Mouse (Mus musculus): ENCODE data around the gene Reep3. TPM values are rescaled to one million over a fixed set of nuclear protein-coding genes. Genes with fewer than 3 reads are reported as not detected.

Gene Reep3
- total RNA-seq, 2 experiments from 2014 or later, result 22.2 to 22.5 TPM

- DNase-seq, result no peak
- intact Hi-C loops (cut with DNase I), result loop anchor here (2.0 to 5.0 kb wide), 3 partner anchors 24 to 130 kb away; partner anchors contain the start of genes Jmjd1c and Reep3
Observed at GRCm38 (mm10) chr10:67057208-67057607, 39.5 kb downstream of the Reep3 start.

- intact Hi-C loops (cut with DNase I), result loop anchor here (2.0 to 5.0 kb wide), 3 partner anchors 25 to 131 kb away; partner anchors contain the start of genes Jmjd1c and Reep3
- no peak for DNase-seq
Observed at GRCm38 (mm10) chr10:67055867-67056856, 40.6 kb downstream of the Reep3 start.

DNA sequence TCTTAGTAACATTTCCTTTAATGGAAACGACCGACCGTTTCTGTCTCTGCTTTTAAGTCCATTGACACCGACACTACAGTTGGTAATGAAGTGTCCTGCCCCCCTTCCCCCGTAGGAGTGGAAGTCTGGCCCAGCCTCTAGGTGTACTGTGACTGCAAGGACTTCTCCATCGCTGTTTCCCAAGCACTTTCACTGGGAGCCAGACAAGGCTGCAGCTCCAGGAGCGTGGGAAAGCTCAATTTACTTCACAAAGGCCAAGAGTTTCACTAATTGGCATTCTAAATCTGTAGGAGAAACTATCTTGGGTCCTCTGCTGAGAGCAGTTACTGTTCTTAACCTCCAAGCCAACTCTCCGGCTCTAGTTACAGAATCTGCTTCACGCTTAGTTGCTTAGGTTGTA lies 43.3 kb downstream of the Reep3 start:
- no peak for DNase-seq
- intact Hi-C loops (cut with DNase I), result no loop called here

DNA sequence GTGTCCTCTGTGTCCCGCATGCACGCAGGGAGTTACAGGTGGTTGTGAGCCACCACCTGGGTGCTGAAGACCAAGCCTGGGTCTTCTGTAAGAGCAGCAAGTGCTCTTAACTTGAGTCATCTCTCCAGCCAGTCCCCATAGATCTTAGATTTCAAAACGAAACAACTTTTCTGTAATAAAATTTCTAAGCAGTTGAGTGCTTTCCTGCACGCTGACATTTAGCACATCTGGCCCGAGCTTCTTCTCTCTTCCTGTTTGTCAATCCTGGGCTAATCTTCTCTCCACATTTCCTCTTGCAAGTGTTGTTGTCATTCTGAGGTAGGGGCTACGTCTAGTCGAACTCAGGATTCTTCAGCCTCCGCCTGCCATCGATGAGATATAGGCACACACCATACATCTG lies 44.3 kb downstream of the Reep3 start:
- no peak for DNase-seq
- intact Hi-C loops (cut with DNase I), result no loop called here

DNA sequence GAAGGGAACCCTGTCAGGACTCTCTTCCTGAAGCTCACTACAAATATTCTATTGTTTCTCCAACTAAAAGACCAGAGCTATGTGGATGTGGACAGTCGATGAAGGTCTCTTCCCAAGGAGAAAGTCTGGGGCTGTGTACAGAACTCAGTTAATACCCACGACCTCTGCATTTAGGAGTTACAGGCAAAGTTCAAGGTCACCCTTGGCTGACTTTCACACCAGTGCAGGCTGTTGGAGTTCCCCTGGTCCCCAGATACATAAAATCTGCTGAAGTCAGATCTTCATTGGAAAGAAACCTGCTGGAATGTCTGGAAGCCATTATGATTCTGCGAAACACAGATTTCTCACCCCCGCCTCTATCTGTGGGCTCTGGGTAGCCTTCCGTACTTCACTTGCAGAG lies 45.3 kb downstream of the Reep3 start:
- intact Hi-C loops (cut with DNase I), result no loop called here
- no peak for DNase-seq

GRCm38 (mm10) chr10:67050766-67051165 lies 46.0 kb downstream of the Reep3 start:
- intact Hi-C loops (cut with DNase I), result no loop called here
- no peak for DNase-seq

DNA sequence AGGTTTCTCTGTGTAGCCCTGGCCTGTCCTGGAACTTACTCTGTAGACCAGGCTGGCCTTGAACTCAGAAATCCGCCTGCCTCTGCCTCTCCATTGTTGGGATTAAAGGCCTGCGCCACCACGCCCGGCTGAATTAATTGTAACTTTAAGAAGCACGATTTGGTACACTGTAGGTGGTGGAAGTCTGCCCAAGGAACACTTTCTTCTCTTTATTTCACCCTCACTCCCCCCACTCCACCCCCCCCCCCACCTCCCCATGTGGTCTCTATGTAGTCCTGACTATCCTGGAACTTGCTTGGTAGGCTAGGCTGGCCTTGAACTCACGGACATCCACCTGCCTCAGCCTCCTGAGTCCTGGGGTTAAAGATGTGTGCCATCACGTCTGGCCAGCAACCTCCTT lies 47.1 kb downstream of the Reep3 start:
- intact Hi-C loops (cut with DNase I), result loop anchor here (2.0 kb wide), 1 partner anchor 23 kb away; no protein-coding TSS in a partner anchor
- DNase-seq, result no peak

DNA sequence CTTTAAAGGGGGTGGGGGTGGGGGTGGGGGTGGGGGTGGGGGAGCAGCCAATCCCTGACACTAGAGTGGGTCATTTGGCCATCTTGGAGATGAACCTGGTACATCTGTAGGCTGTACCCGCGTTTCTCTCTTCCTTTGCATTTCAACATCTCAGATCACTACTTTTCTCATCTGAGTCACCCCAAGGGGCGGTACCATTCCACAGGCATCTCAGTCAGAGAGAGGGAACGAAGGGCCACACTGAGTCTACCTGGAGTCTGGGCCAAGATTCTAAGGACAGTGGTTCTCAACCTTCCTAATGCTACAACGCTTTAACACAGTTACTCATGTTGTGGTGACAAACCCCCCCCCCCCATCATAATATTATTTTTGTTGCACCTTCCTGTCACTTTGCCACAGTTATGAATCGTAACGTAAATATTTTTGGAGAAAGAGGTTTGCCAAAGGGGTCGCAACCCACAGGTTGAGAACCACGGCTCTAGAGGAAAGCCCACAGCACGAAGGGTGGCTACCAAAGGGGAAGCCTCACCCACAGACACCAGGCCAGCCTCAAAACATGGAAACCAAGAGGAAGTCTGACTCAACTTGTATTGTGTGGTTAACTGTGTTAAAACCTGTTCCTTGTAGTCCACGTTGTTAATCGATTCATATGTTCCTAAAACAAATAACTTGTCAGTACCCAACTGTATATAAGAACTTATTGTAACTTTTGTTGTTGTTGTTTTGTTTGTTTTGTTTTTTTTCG lies 47.7 kb downstream of the Reep3 start:
- intact Hi-C loops (cut with DNase I), result loop anchor here (2.0 kb wide), 1 partner anchor 22 kb away; no protein-coding TSS in a partner anchor

GRCm38 (mm10) chr10:67047712-67048645 lies 48.8 kb downstream of the Reep3 start:
- DNase-seq, result no peak
- intact Hi-C loops (cut with DNase I), result loop anchor here (2.0 kb wide), 1 partner anchor 21 kb away; no protein-coding TSS in a partner anchor

More for the DNA sequence above, 47.7 kb downstream of the Reep3 start:
- DNase-seq, result no peak

- intact Hi-C loops (cut with DNase I), result no loop called here
- no peak for DNase-seq
Observed at GRCm38 (mm10) chr10:67045192-67045899, 51.4 kb downstream of the Reep3 start.

DNA sequence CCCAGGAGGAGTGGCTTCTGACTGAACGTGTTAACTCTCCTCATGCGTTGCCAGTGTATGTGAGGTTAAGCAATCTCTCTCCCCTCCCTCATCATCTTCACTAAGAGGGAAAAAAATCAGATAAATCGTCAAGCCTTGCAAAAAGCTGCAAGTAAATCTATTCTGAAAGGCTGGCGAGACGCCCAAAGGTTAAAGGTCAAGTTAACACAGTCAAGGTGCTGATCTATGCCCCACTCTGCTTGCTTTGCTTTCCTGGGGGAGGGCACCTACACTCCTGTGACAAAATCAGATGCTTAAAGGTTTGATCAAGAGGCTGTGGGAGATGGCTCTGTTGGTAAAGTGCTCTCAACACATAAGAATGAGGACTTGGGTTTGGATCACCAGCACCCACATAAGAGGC lies 52.4 kb downstream of the Reep3 start:
- DNase-seq, result no peak
- intact Hi-C loops (cut with DNase I), result no loop called here

GRCm38 (mm10) chr10:67043236-67043635 lies 53.5 kb downstream of the Reep3 start:
- intact Hi-C loops (cut with DNase I), result no loop called here
- DNase-seq, result no peak

GRCm38 (mm10) chr10:67040410-67040809 lies 56.3 kb downstream of the Reep3 start:
- intact Hi-C loops (cut with DNase I), result no loop called here
- no peak for DNase-seq

DNA sequence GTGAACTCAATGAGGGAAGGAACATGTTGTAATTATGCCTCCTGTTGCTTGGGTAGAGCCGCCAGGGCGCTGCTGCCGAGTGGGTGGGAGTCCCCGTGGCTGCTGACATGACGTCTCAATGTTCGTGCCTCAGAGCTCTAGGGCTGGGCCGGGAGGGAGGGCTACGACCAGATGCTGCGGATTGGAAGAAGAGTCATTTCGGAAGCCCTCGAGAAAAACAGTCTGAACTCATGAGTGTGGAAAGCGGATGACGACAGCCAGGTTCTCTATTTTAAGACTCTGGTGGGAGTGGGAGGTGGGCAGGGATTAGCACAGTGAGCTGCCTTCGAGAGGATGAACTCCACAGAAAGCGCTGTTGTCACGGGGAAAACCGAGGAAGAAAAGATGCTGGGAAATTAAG lies 57.7 kb downstream of the Reep3 start:
- intact Hi-C loops (cut with DNase I), result no loop called here
- DNase-seq, result no peak

- intact Hi-C loops (cut with DNase I), result no loop called here
Observed at GRCm38 (mm10) chr10:67036542-67036941, 60.2 kb downstream of the Reep3 start.

GRCm38 (mm10) chr10:67036141-67036540 lies 60.6 kb downstream of the Reep3 start:
- intact Hi-C loops (cut with DNase I), result no loop called here
- DNase-seq, result no peak

More at GRCm38 (mm10) chr10:67036542-67036941, 60.2 kb downstream of the Reep3 start:
- no peak for DNase-seq

DNA sequence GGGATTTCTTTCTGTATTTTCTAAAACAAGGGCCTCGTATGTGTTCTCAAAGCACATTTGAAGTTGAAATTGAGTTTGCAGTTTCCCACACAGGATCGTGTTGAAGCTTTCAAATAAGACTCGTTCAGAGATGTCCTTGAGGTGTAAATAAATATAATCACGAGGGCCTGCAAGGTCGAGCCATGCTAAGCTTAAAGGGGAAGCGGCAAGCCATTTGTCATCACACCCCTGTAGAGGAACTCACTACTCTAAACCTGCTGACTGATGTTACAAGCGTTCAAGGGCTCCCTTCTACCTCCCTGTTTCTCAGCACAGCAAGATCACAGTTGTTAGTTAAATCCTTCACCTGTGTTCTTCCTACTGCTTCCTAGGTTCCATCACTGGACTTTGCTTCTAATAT lies 65.6 kb downstream of the Reep3 start:
- intact Hi-C loops (cut with DNase I), result no loop called here
- no peak for DNase-seq

- intact Hi-C loops (cut with DNase I), result no loop called here
- no peak for DNase-seq
Observed at GRCm38 (mm10) chr10:67029297-67029696, 67.4 kb downstream of the Reep3 start.

- intact Hi-C loops (cut with DNase I), result loop anchor here (2.0 kb wide), 1 partner anchor 22 kb away; no protein-coding TSS in a partner anchor
Observed at GRCm38 (mm10) chr10:67026375-67026774, 70.4 kb downstream of the Reep3 start.

More at GRCm38 (mm10) chr10:67026375-67026774, 70.4 kb downstream of the Reep3 start:
- no peak for DNase-seq
